Comparison of ENCODE assay signal across 9 mouse cellular contexts in the genomic region with DNA sequence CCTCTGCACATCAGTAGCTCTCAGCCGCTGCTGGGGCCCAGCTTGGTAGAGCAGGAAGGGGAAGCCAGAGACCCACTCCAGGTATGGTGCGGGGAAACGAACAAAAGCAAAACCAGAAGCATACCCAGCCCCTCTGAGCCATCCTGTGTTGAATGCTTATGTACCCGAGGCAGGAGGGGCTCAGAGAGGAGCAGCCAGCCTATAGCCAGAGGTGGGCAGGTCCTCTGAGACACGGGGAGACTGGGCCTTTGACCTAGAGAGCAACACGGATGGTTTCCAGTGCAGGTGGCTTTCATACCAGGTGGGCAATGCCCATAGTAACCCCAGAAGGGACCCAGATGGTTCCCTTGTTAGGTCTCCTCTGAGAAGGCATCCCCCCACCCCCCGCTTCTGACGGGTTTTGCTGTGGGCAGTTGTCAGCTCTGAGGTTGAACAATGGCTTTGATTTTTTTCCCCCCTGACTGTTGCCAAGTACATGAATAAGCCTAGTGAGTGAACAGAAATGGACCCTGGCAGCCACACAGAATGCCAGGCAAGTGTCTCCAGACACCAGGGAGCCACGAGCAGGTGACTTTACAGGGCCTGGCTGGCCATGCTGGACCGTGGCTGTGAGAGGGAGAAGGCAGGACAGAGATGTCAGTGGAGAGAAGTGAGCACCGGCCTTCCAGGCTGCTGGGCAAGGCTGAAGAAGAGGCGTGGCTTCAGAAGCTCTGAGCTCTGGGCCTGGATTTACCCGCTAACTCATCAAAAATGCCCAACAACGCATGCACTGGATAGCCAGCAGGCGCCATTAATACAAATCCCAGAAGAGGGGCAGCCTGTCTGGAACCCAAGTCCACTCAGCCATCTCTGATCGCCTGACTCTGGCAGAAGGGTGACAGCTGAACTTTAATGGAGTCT.
DNase-seq lines count a peak whose midpoint lies in the region; ATAC-seq and TF ChIP-seq lines count a peak whose summit lies in the region.
"Had no signal": no experiment of that assay in that cellular context is flagged by ENCODE, and none has a peak within 500 bp of the region (broad histone marks: within the 10 kb centered on the region; RNA-seq: fewer than 3 reads in every experiment).

No protein-coding gene starts in this region.

- TF ChIP-seq CTCF in heart, postnatal 0 days (IDR thresholded peaks at IDR 0.05; ENCODE audit: low read depth), result no peak

- no peak for TF ChIP-seq EP300 in heart, postnatal 0 days (IDR thresholded peaks at IDR 0.05; ENCODE audit: low read depth)

- no peak overlapping the region for H3K4me3 ChIP-seq in heart, postnatal 0 days (ENCODE audit: low read depth, low read length)
- H3K4me3 ChIP-seq in neural tube, embryonic 15.5 days (replicated peaks), result no peak overlapping the region
- H3K4me3 ChIP-seq: limb, embryonic 12.5 days had no signal

- H3K36me3 ChIP-seq in heart, postnatal 0 days (replicated peaks; ENCODE audit: control insufficient read depth, insufficient read depth, low read length), result no peaks in the 10 kb centered on the region
- no peaks in the 10 kb centered on the region for H3K36me3 ChIP-seq in neural tube, embryonic 15.5 days
- H3K36me3 ChIP-seq: limb, embryonic 12.5 days had no signal

- no peak overlapping the region for H3K4me2 ChIP-seq in heart, postnatal 0 days (ENCODE audit: low read depth, low read length)
- H3K4me2 ChIP-seq in neural tube, embryonic 15.5 days, result no peak overlapping the region
- H3K4me2 ChIP-seq: limb, embryonic 12.5 days had no signal

- H3K9ac ChIP-seq in heart, postnatal 0 days (replicated peaks; ENCODE audit: low read depth, low read length), result no peak overlapping the region
- H3K9ac ChIP-seq in neural tube, embryonic 15.5 days (replicated peaks), result no peak overlapping the region
- H3K9ac ChIP-seq: limb, embryonic 12.5 days had no signal

- peak; percentile 13 for DNase-seq in heart, adult 8-10 months (ENCODE audit: low spot score)
- DNase-seq in heart, postnatal 4 days, result no peak
- DNase-seq in right cerebral cortex, postnatal 10 days (ENCODE audit: low spot score in 2 of 2), result peak; percentile 59 to 74
- DNase-seq in right cerebral cortex, postnatal 14 days, result no peak
- no peak for DNase-seq in heart, postnatal 0 days (ENCODE audit: low spot score)
- DNase-seq in adrenal gland, adult (ENCODE audit: inconsistent age in 2 of 2, low spot score in 1 of 2), result no peak

- H3K27me3 ChIP-seq in heart, postnatal 0 days (ENCODE audit: control insufficient read depth, insufficient read depth, low read length), result no peaks in the 10 kb centered on the region
- no peaks in the 10 kb centered on the region for H3K27me3 ChIP-seq in neural tube, embryonic 15.5 days (replicated peaks)

- no peaks in the 10 kb centered on the region for H3K9me3 ChIP-seq in heart, postnatal 0 days (replicated peaks; ENCODE audit: control insufficient read depth, low read length)
- no peaks in the 10 kb centered on the region for H3K9me3 ChIP-seq in neural tube, embryonic 15.5 days (replicated peaks)
- H3K9me3 ChIP-seq: limb, embryonic 12.5 days had no signal

- ATAC-seq in heart, postnatal 0 days (ENCODE audit: insufficient read depth, low read depth), result 0 out of 2 replicates have a peak, but pooled peaks have one; percentile 9
- ATAC-seq in neural tube, embryonic 15.5 days (ENCODE audit: low FRiP score), result peak; percentile 73
- ATAC-seq in megakaryocyte-erythroid progenitor cell, adult 5-6 weeks (replicated peaks; ENCODE audit: low FRiP score, low TSS enrichment, poor library complexity, severe bottlenecking), result no peak

- peaks cover 16% of the 10 kb centered on the region for H3K4me1 ChIP-seq in heart, postnatal 0 days (ENCODE audit: control insufficient read depth, insufficient read depth)
- H3K4me1 ChIP-seq in neural tube, embryonic 15.5 days, result peaks cover 16% of the 10 kb centered on the region

- no peak overlapping the region for H3K27ac ChIP-seq in heart, postnatal 0 days (ENCODE audit: low read depth)
- H3K27ac ChIP-seq in neural tube, embryonic 15.5 days (replicated peaks), result no peak overlapping the region; the same call in 1 of the 2 replicates
- H3K27ac ChIP-seq: limb, embryonic 12.5 days had no signal

- 55% methylated on average over 16 of the region's 16 CpGs for WGBS in heart, postnatal 0 days
- 45% methylated on average over 16 of the region's 16 CpGs for WGBS in neural tube, embryonic 15.5 days

Comparison
In these comparisons a context has a peak if more than half of its experiments do, and no peak if none do; other contexts are left out.
1. DNase-seq: peak in heart, adult 8-10 months (single experiment) and right cerebral cortex, postnatal 10 days (2 of 2); none in heart, postnatal 4 days (single experiment), right cerebral cortex, postnatal 14 days (single experiment), heart, postnatal 0 days (single experiment) and adrenal gland, adult (0 of 2).